Mouse (Mus musculus) stomach, postnatal 0 days (tissue): ENCODE results near the gene Map2k6.

Source experiments
- CTCF ChIP-seq: IDR thresholded peaks from 2 replicates; pipeline ENCODE4 v1.5.1; 2016; ENCODE audit warnings: antibody characterized with exemption, low read depth, mild to moderate bottlenecking, moderate library complexity
- EP300 ChIP-seq: optimal IDR thresholded peaks from 2 replicates; pipeline ENCODE3; 2016; ENCODE audit warnings: antibody characterized with exemption

DNA sequence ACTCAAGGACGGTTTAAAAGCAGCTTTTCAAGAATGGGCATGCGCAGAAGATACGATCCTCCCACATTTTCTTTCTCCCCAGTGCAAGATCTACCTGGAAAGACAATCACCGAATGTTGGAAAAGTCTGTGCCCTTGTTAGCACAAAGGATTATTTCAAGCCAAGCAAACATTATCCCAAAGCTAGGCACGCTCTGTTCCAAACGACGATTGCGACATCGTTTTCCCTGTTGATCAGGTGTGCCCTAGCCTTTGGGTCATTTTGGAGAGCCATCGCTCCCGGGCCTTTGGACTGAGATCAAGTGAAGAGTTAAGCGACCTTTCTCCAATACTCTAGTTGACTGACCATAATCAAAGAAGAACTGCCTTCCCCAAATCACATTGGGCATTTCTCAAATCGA, 31.3 kb upstream of the Map2k6 start:
- no peak for TF ChIP-seq CTCF
- TF ChIP-seq EP300 = no peak
